29 mouse cellular contexts compared by ENCODE assay signal in the genomic region with DNA sequence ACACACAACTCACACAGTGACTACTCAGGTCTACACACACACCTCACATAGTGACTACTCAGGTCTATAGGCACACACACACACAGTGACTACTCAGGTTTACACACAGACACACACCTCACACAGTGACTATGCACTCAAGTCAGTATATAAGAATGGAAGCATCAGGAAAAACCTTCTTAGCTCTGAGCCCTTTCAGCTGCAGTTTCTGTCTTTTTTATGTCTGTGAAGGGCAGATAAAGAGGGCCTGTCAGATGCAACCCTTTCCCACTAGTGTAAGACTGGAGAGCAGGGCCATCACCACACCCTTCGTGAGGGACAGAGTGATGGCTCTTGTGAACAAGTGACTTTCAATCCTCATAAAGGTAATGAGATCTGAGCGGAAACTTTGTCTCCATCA. TPM values are rescaled to one million over a fixed set of nuclear protein-coding genes. Genes with fewer than 3 reads are reported as not detected.
DNase-seq lines count a peak whose midpoint lies in the region; ATAC-seq and TF ChIP-seq lines count a peak whose summit lies in the region.
"Had no signal": no experiment of that assay in that cellular context is flagged by ENCODE, and none has a peak within 500 bp of the region (broad histone marks: within the 10 kb centered on the region; RNA-seq: fewer than 3 reads in every experiment).

No protein-coding gene starts in this region.

- peak; percentile 87 for TF ChIP-seq EP300 in liver, embryonic 14.5 days (IDR thresholded peaks at IDR 0.05; ENCODE audit: low read depth)

- peaks cover 91% of the 10 kb centered on the region for H3K4me1 ChIP-seq in erythroblast, embryonic 14.5 days (ENCODE audit: control insufficient read depth)
- peaks cover 63 to 67% of the 10 kb centered on the region in 2 experiments for H3K4me1 ChIP-seq in liver, embryonic 14.5 days (replicated peaks; ENCODE audit: control insufficient read depth in 2 of 2, insufficient read depth in 2 of 2, low read length in 1 of 2)
- H3K4me1 ChIP-seq in forebrain, postnatal 0 days (ENCODE audit: insufficient read depth): no peaks in the 10 kb centered on the region
- H3K4me1 ChIP-seq: hindbrain, embryonic 13.5 days; limb, embryonic 12.5 days; midbrain, embryonic 12.5 days had no signal

- H3K36me3 ChIP-seq in erythroblast, embryonic 14.5 days (ENCODE audit: control insufficient read depth): peaks cover 3% of the 10 kb centered on the region
- H3K36me3 ChIP-seq in liver, embryonic 14.5 days (replicated peaks; ENCODE audit: control insufficient read depth, insufficient read depth, low read depth): no peaks in the 10 kb centered on the region
- no peaks in the 10 kb centered on the region for H3K36me3 ChIP-seq in forebrain, postnatal 0 days (ENCODE audit: insufficient read depth)
- H3K36me3 ChIP-seq: hindbrain, embryonic 13.5 days; limb, embryonic 12.5 days; midbrain, embryonic 12.5 days had no signal

- peak overlapping the region; percentile 89 for H3K27ac ChIP-seq in liver, embryonic 14.5 days
- no peak overlapping the region for H3K27ac ChIP-seq in forebrain, postnatal 0 days (ENCODE audit: low read depth, low read length)
- H3K27ac ChIP-seq: heart, adult 2 months; hindbrain, embryonic 13.5 days; limb, embryonic 12.5 days; macrophage; midbrain, embryonic 12.5 days had no signal

- 20% methylated on average over 2 of the region's 2 CpGs for WGBS in liver, embryonic 14.5 days (ENCODE audit: insufficient replicate concordance)
- WGBS in forebrain, postnatal 0 days: 84% methylated on average over 2 of the region's 2 CpGs

- H3K9ac ChIP-seq in liver, embryonic 14.5 days (replicated peaks): peak overlapping the region; percentile 56
- H3K9ac ChIP-seq in forebrain, postnatal 0 days: no peak overlapping the region
- H3K9ac ChIP-seq: hindbrain, embryonic 13.5 days; limb, embryonic 12.5 days; lung, embryonic 14.5 days; midbrain, embryonic 12.5 days had no signal

- ATAC-seq in liver, embryonic 14.5 days (ENCODE audit: insufficient read depth): peak; percentile 86
- no peak for ATAC-seq in forebrain, postnatal 0 days
- ATAC-seq: forebrain, embryonic 14.5 days; intestine, embryonic 16.5 days had no signal

- H3K27me3 ChIP-seq in erythroblast, embryonic 14.5 days (ENCODE audit: control insufficient read depth): 0 out of 2 replicates have a peak, but pooled peaks cover 3% of the 10 kb centered on the region
- no peaks in the 10 kb centered on the region for H3K27me3 ChIP-seq in liver, embryonic 14.5 days (ENCODE audit: control insufficient read depth, insufficient read depth, low read length)
- no peaks in the 10 kb centered on the region for H3K27me3 ChIP-seq in forebrain, postnatal 0 days (ENCODE audit: insufficient read depth, low read length)
- H3K27me3 ChIP-seq: hindbrain, embryonic 13.5 days; limb, embryonic 12.5 days; midbrain, embryonic 12.5 days had no signal

- no peaks in the 10 kb centered on the region for H3K9me3 ChIP-seq in erythroblast, embryonic 14.5 days (ENCODE audit: control insufficient read depth, low read length)
- no peaks in the 10 kb centered on the region for H3K9me3 ChIP-seq in liver, embryonic 14.5 days (ENCODE audit: control insufficient read depth, low read length)
- no peaks in the 10 kb centered on the region for H3K9me3 ChIP-seq in forebrain, postnatal 0 days (ENCODE audit: low read length)
- H3K9me3 ChIP-seq: hindbrain, embryonic 13.5 days; limb, embryonic 12.5 days; midbrain, embryonic 12.5 days had no signal

- DNase-seq in spleen, postnatal 36 days (ENCODE audit: low spot score in 2 of 2): peak; percentile 14 to 46
- DNase-seq in spleen, postnatal 4 days (ENCODE audit: low spot score in 2 of 2): no peak
- DNase-seq in liver, embryonic 14.5 days (ENCODE audit: low read depth in 3 of 3, low spot score in 3 of 3): peak; percentile 82 to 85 (median 84)
- DNase-seq in forebrain, postnatal 0 days: no peak
- no peak for DNase-seq in gastrocnemius, postnatal 10 days
- DNase-seq in urinary bladder, postnatal 25 days (ENCODE audit: low spot score): no peak
- DNase-seq: adrenal gland, adult 2 months; cerebellum, adult 11-12 months; cerebellum, postnatal 36 days; gastrocnemius, postnatal 25 days; heart, adult 2 months; lung, embryonic 14.5 days; retina, postnatal 1 day; right cerebral cortex, postnatal 4 days; thymus, adult 18-20 months had no signal

- peak overlapping the region; percentile 55 for H3K4me2 ChIP-seq in liver, embryonic 14.5 days (ENCODE audit: low read depth)
- H3K4me2 ChIP-seq in forebrain, postnatal 0 days (ENCODE audit: low read depth): no peak overlapping the region
- H3K4me2 ChIP-seq: hindbrain, embryonic 13.5 days; limb, embryonic 12.5 days; lung, embryonic 14.5 days; midbrain, embryonic 12.5 days had no signal

- TF ChIP-seq CTCF in liver, embryonic 14.5 days (IDR thresholded peaks at IDR 0.05; ENCODE audit: low read depth): no peak
- TF ChIP-seq CTCF in forebrain, postnatal 0 days (IDR thresholded peaks at IDR 0.05; ENCODE audit: low read depth): no peak

- peak overlapping the region; percentile 54 for H3K4me3 ChIP-seq in erythroblast, embryonic 14.5 days (replicated peaks)
- H3K4me3 ChIP-seq in liver, embryonic 14.5 days (ENCODE audit: insufficient read depth in 1 of 2, low read depth in 2 of 2, low read length in 2 of 2): peak overlapping the region; percentile 17 to 29; a peak in 2 of 4 replicates
- no peak overlapping the region for H3K4me3 ChIP-seq in forebrain, postnatal 0 days (ENCODE audit: low read depth, low read length)
- H3K4me3 ChIP-seq: heart, adult 2 months; hindbrain, embryonic 13.5 days; limb, embryonic 12.5 days; midbrain, embryonic 12.5 days had no signal

RNA-seq across cellular contexts. Expression of gene Spata31d1d, which starts 6.9 kb away (rescaled TPM):
- polyA plus RNA-seq in erythroblast, embryonic 14.5 days (2012): 0.02 TPM in 1 of 2 replicates, not detected in the other
- polyA plus RNA-seq in liver, embryonic 14.5 days (2012; rRNA removed): 0.02 TPM in 1 of 2 replicates, not detected in the other
- 0.03 TPM in 1 of 2 replicates, not detected in the other for polyA plus RNA-seq in liver, embryonic 14.5 days (2014; fragmentation: Nextera tagmentation; extraction: Ambion mirVana)
- not detected in 2 replicates for total RNA-seq in forebrain, postnatal 0 days (2014; rRNA removed)
- not detected in 2 replicates for polyA plus RNA-seq in forebrain, postnatal 0 days (2015; fragmentation: Nextera tagmentation; extraction: Ambion mirVana)
- total RNA-seq in gastrocnemius, postnatal 10 days (2021): not detected
- total RNA-seq: adrenal gland, adult 2 months; gastrocnemius, postnatal 25 days; heart, adult 2 months; heart, postnatal 25 days; layer of hippocampus, postnatal 14 days; left cerebral cortex, postnatal 10 days; monocyte, adult 5-6 weeks had no signal
- polyA plus RNA-seq: adrenal gland, adult 2 months; forebrain, embryonic 14.5 days; hindbrain, embryonic 13.5 days; intestine, embryonic 16.5 days; kidney, embryonic 16.5 days; large intestine, adult 2 months; limb, embryonic 12.5 days; lung, embryonic 14.5 days; macrophage; midbrain, embryonic 12.5 days; neural tube, embryonic 11.5 days had no signal

RNA-seq across cellular contexts. Expression of gene 1700014D04Rik, which starts 8.1 kb away (rescaled TPM):
- polyA plus RNA-seq in erythroblast, embryonic 14.5 days (2012): 0.09 TPM in 1 of 2 replicates, not detected in the other
- 0.02 and 0.03 TPM in 2 replicates for polyA plus RNA-seq in liver, embryonic 14.5 days (2012; rRNA removed)
- 0.03 and 0.33 TPM in 2 replicates for polyA plus RNA-seq in liver, embryonic 14.5 days (2014; fragmentation: Nextera tagmentation; extraction: Ambion mirVana)
- 0.24 and 0.31 TPM in 2 replicates for total RNA-seq in forebrain, postnatal 0 days (2014; rRNA removed)
- 0.42 and 0.54 TPM in 2 replicates for polyA plus RNA-seq in forebrain, postnatal 0 days (2015; fragmentation: Nextera tagmentation; extraction: Ambion mirVana)
- total RNA-seq in gastrocnemius, postnatal 10 days (2021): not detected
- total RNA-seq: adrenal gland, adult 2 months; heart, adult 2 months; heart, postnatal 25 days; monocyte, adult 5-6 weeks had no signal
- polyA plus RNA-seq: adrenal gland, adult 2 months; forebrain, embryonic 14.5 days; heart, adult 2 months; hindbrain, embryonic 13.5 days; intestine, embryonic 16.5 days; kidney, embryonic 16.5 days; large intestine, adult 2 months; macrophage; midbrain, embryonic 12.5 days had no signal

RNA-seq across cellular contexts. Expression of gene Spata31d1b, which starts 26.4 kb away (rescaled TPM):
- not detected in 2 replicates for polyA plus RNA-seq in erythroblast, embryonic 14.5 days (2012)
- polyA plus RNA-seq in liver, embryonic 14.5 days (2012; rRNA removed): not detected in 2 replicates
- not detected in 2 replicates for polyA plus RNA-seq in liver, embryonic 14.5 days (2014; fragmentation: Nextera tagmentation; extraction: Ambion mirVana)
- 0.08 and 0.33 TPM in 2 replicates for total RNA-seq in forebrain, postnatal 0 days (2014; rRNA removed)
- not detected in 2 replicates for polyA plus RNA-seq in forebrain, postnatal 0 days (2015; fragmentation: Nextera tagmentation; extraction: Ambion mirVana)
- total RNA-seq in gastrocnemius, postnatal 10 days (2021): not detected
- total RNA-seq: adrenal gland, adult 2 months; gastrocnemius, postnatal 25 days; heart, adult 2 months; heart, postnatal 25 days; left cerebral cortex, postnatal 10 days had no signal
- polyA plus RNA-seq: adrenal gland, adult 2 months; forebrain, embryonic 14.5 days; hindbrain, embryonic 13.5 days; intestine, embryonic 16.5 days; kidney, embryonic 16.5 days; large intestine, adult 2 months; limb, embryonic 12.5 days; lung, embryonic 14.5 days; macrophage; midbrain, embryonic 12.5 days; neural tube, embryonic 11.5 days had no signal

RNA-seq across cellular contexts. Expression of gene Spata31d1a, which starts 28.3 kb away (rescaled TPM):
- polyA plus RNA-seq in erythroblast, embryonic 14.5 days (2012): not detected in 2 replicates
- 0.01 TPM in 1 of 2 replicates, not detected in the other for polyA plus RNA-seq in liver, embryonic 14.5 days (2012; rRNA removed)
- polyA plus RNA-seq in liver, embryonic 14.5 days (2014; fragmentation: Nextera tagmentation; extraction: Ambion mirVana): not detected in 2 replicates
- 0.08 TPM in 1 of 2 replicates, not detected in the other for total RNA-seq in forebrain, postnatal 0 days (2014; rRNA removed)
- 0.21 and 0.42 TPM in 2 replicates for polyA plus RNA-seq in forebrain, postnatal 0 days (2015; fragmentation: Nextera tagmentation; extraction: Ambion mirVana)
- not detected for total RNA-seq in gastrocnemius, postnatal 10 days (2021)
- total RNA-seq: adrenal gland, adult 2 months; gastrocnemius, postnatal 25 days; heart, adult 2 months; heart, postnatal 25 days; monocyte, adult 5-6 weeks had no signal
- polyA plus RNA-seq: adrenal gland, adult 2 months; forebrain, embryonic 14.5 days; hindbrain, embryonic 13.5 days; intestine, embryonic 16.5 days; kidney, embryonic 16.5 days; large intestine, adult 2 months; limb, embryonic 12.5 days; lung, embryonic 14.5 days; macrophage; neural tube, embryonic 11.5 days had no signal

RNA-seq across cellular contexts. Expression of gene Isca1, which starts 31.2 kb away (rescaled TPM):
- polyA plus RNA-seq in erythroblast, embryonic 14.5 days (2012): 62.3 and 68.6 TPM in 2 replicates
- 120 and 138 TPM in 2 replicates for polyA plus RNA-seq in liver, embryonic 14.5 days (2012; rRNA removed)
- polyA plus RNA-seq in liver, embryonic 14.5 days (2014; fragmentation: Nextera tagmentation; extraction: Ambion mirVana): 252 and 281 TPM in 2 replicates
- 77.2 and 87.8 TPM in 2 replicates for total RNA-seq in forebrain, postnatal 0 days (2014; rRNA removed)
- polyA plus RNA-seq in forebrain, postnatal 0 days (2015; fragmentation: Nextera tagmentation; extraction: Ambion mirVana): 154 and 168 TPM in 2 replicates
- total RNA-seq in gastrocnemius, postnatal 10 days (2021): 100 to 1,000 TPM in 1 of 2 experiments, 10 to 100 TPM in 1; 95.1 to 108 TPM

Comparison
In these comparisons a context has a peak if more than half of its experiments do, and no peak if none do; other contexts are left out.
1. DNase-seq: peak in spleen, postnatal 36 days (2 of 2) and liver, embryonic 14.5 days (3 of 3); none in spleen, postnatal 4 days (0 of 2), forebrain, postnatal 0 days (single experiment), gastrocnemius, postnatal 10 days (single experiment) and urinary bladder, postnatal 25 days (single experiment).